Mouse (Mus musculus) forebrain, postnatal 0 days (tissue): ENCODE measurements at regions not wholly inside any gene's neighbourhood (a gene's known extent, or its start where the extent isn't known, plus 50 kb on each side); places are given as distances from the start of the nearest gene placed in this dataset.

Experiments
- ATAC-seq: fragments of 200-750 bp; cut with Nextera tagmentation; 2 replicates; pipeline ENCODE4 v1.8.0; 2017; ENCODE audit warnings: mild to moderate bottlenecking, moderate library complexity
- DNase-seq: peaks from one replicate; pipeline ENCODE4 v3.0.0-alpha.2; 2015
- H3K27ac ChIP-seq: fragments of 300-500 bp; sonication (generic); 2 replicates; pipeline ENCODE4 v1.5.1; 2014; ENCODE audit warnings: low read depth, mild to moderate bottlenecking, antibody characterized with exemption, low read length, moderate library complexity, mixed read lengths
- H3K27me3 ChIP-seq: fragments of 300-500 bp; sonication (generic); 2 replicates; pipeline ENCODE4 v1.6.1; 2014; ENCODE audit warnings: mild to moderate bottlenecking, low read length, mixed read lengths; ENCODE audit not compliant: insufficient read depth
- H3K36me3 ChIP-seq: fragments of 300-500 bp; sonication (generic); 2 replicates; pipeline ENCODE4 v1.6.1; 2014; ENCODE audit warnings: mild to moderate bottlenecking, moderate library complexity; ENCODE audit not compliant: insufficient read depth
- H3K4me1 ChIP-seq: fragments of 300-500 bp; sonication (generic); 2 replicates; pipeline ENCODE4 v1.6.1; 2014; ENCODE audit warnings: antibody characterized with exemption; ENCODE audit not compliant: insufficient read depth
- H3K4me2 ChIP-seq: fragments of 300-500 bp; sonication (generic); 2 replicates; pipeline ENCODE4 v1.6.1; 2014; ENCODE audit warnings: low read depth, mild to moderate bottlenecking, moderate library complexity
- H3K4me3 ChIP-seq: fragments of 300-500 bp; sonication (generic); 2 replicates; pipeline ENCODE4 v1.5.1; 2014; ENCODE audit warnings: low read depth, low read length, mixed read lengths
- H3K9ac ChIP-seq: fragments of 300-500 bp; sonication (generic); 2 replicates; pipeline ENCODE4 v1.6.1; 2014; ENCODE audit warnings: mild to moderate bottlenecking
- H3K9me3 ChIP-seq: fragments of 300-500 bp; sonication (generic); 2 replicates; pipeline ENCODE4 v1.6.1; 2016; ENCODE audit warnings: low read length
- CTCF ChIP-seq: sonication (generic); IDR thresholded peaks from 2 replicates; pipeline ENCODE4 v1.5.1; 2016; ENCODE audit warnings: antibody characterized with exemption, control low read depth, low read depth
- WGBS: fragments of 180-500 bp; shearing (Covaris S2); extraction: QIAGEN DNeasy Blood & Tissue Kit; methylation state at CpG from one replicate; pipeline ENCODE4 v1.1.7; 2014; 5-methylcytosine and 5-hydroxymethylcytosine counted together

- H3K4me2 ChIP-seq, result no peak overlapping the region
- no peaks in the 10 kb centered on the region for H3K9me3 ChIP-seq
- H3K27me3 ChIP-seq, result no peaks in the 10 kb centered on the region
- 13% methylated on average over 2 of the region's 2 CpGs for WGBS
- DNase-seq (peak; percentile 50), ATAC-seq (peak; percentile 95)
- TF ChIP-seq CTCF, result no peak
- no peak overlapping the region for H3K4me3 ChIP-seq
- H3K4me1 ChIP-seq, result 0 out of 2 replicates have a peak, but pooled peaks cover 5% of the 10 kb centered on the region
- H3K36me3 ChIP-seq, result no peaks in the 10 kb centered on the region
- no peak overlapping the region for H3K9ac ChIP-seq
- no peak overlapping the region for H3K27ac ChIP-seq
These were observed 62.5 kb downstream of the Rad51ap2 start for GRCm38 (mm10) chr12:11518379-11518778.

- no peak for TF ChIP-seq CTCF
These were observed 107.0 kb downstream of the Rad51ap2 start for GRCm38 (mm10) chr12:11562891-11563290.

GRCm38 (mm10) chr12:11570160-11570559, 114.3 kb downstream of the Rad51ap2 start:
- ATAC-seq, result no peak
- TF ChIP-seq CTCF, result no peak

More at GRCm38 (mm10) chr12:11562891-11563290, 107.0 kb downstream of the Rad51ap2 start:
- H3K9me3 ChIP-seq, result no peaks in the 10 kb centered on the region
- no peak overlapping the region for H3K4me2 ChIP-seq
- no peak overlapping the region for H3K27ac ChIP-seq
- H3K9ac ChIP-seq, result no peak overlapping the region
- ATAC-seq, result no peak
- H3K4me1 ChIP-seq, result no peaks in the 10 kb centered on the region
- H3K4me3 ChIP-seq, result no peak overlapping the region
- DNase-seq, result no peak
- 57% methylated on average over 6 of the region's 6 CpGs for WGBS
- H3K27me3 ChIP-seq, result no peaks in the 10 kb centered on the region
- H3K36me3 ChIP-seq, result no peaks in the 10 kb centered on the region

GRCm38 (mm10) chr12:11603946-11604345, 148.1 kb downstream of the Rad51ap2 start:
- H3K4me1 ChIP-seq, result no peaks in the 10 kb centered on the region
- DNase-seq (no peak), ATAC-seq (no peak)
- H3K27me3 ChIP-seq, result no peaks in the 10 kb centered on the region
- no peaks in the 10 kb centered on the region for H3K36me3 ChIP-seq
- 86% methylated on average over 2 of the region's 2 CpGs for WGBS
- H3K9me3 ChIP-seq, result no peaks in the 10 kb centered on the region
- no peak overlapping the region for H3K9ac ChIP-seq
- H3K27ac ChIP-seq, result no peak overlapping the region
- TF ChIP-seq CTCF, result no peak
- no peak overlapping the region for H3K4me2 ChIP-seq
- no peak overlapping the region for H3K4me3 ChIP-seq

More at GRCm38 (mm10) chr12:11570160-11570559, 114.3 kb downstream of the Rad51ap2 start:
- Histone ChIP-seq H3K4me1 (no peaks in the 10 kb centered on the region), H3K27me3 (no peaks in the 10 kb centered on the region), H3K36me3 (no peaks in the 10 kb centered on the region), H3K4me3 (no peak overlapping the region), H3K9ac (no peak overlapping the region), H3K27ac (no peak overlapping the region), H3K9me3 (no peaks in the 10 kb centered on the region), H3K4me2 (no peak overlapping the region)
- 100% methylated on average over 1 of the region's 1 CpGs for WGBS
- no peak for DNase-seq

- Histone ChIP-seq H3K4me3 (no peak overlapping the region), H3K9me3 (no peaks in the 10 kb centered on the region), H3K4me1 (no peaks in the 10 kb centered on the region), H3K27me3 (no peaks in the 10 kb centered on the region; the same call in 1 of the 2 replicates), H3K36me3 (no peaks in the 10 kb centered on the region), H3K4me2 (no peak overlapping the region), H3K9ac (no peak overlapping the region), H3K27ac (no peak overlapping the region)
- no peak for DNase-seq
- no peak for TF ChIP-seq CTCF
- no peak for ATAC-seq
These were observed 152.9 kb downstream of the Rad51ap2 start for GRCm38 (mm10) chr12:11608733-11609132.

GRCm38 (mm10) chr12:11611656-11612055, 155.8 kb downstream of the Rad51ap2 start:
- Histone ChIP-seq H3K27ac (no peak overlapping the region), H3K36me3 (no peaks in the 10 kb centered on the region), H3K4me1 (no peaks in the 10 kb centered on the region), H3K9ac (no peak overlapping the region), H3K9me3 (no peaks in the 10 kb centered on the region), H3K4me3 (no peak overlapping the region), H3K4me2 (no peak overlapping the region), H3K27me3 (no peaks in the 10 kb centered on the region; the same call in 1 of the 2 replicates)
- TF ChIP-seq CTCF, result no peak
- ATAC-seq (no peak), DNase-seq (no peak)
- WGBS, result 88% methylated on average over 2 of the region's 2 CpGs

- no peak for TF ChIP-seq CTCF
- no peaks in the 10 kb centered on the region for H3K4me1 ChIP-seq
- no peaks in the 10 kb centered on the region for H3K36me3 ChIP-seq
- H3K27me3 ChIP-seq, result no peaks in the 10 kb centered on the region
- H3K27ac ChIP-seq, result no peak overlapping the region
- no peak for DNase-seq
- no peak overlapping the region for H3K4me3 ChIP-seq
- 85% methylated on average over 2 of the region's 2 CpGs for WGBS
- H3K9me3 ChIP-seq, result no peaks in the 10 kb centered on the region
- ATAC-seq, result no peak
- H3K4me2 ChIP-seq, result no peak overlapping the region
- H3K9ac ChIP-seq, result no peak overlapping the region
These were observed 159.4 kb downstream of the Rad51ap2 start for GRCm38 (mm10) chr12:11615237-11615636.
